Mouse (Mus musculus): ENCODE data around the gene Fbxl22.

GRCm38 (mm10) chr9:66562215-66562614, 47.8 kb upstream of the Fbxl22 start:
- TF ChIP-seq CTCF (IDR thresholded peaks at IDR 0.05; ENCODE audit: control insufficient read depth, insufficient read depth, insufficient read length) (no peak), MAX (IDR thresholded peaks at IDR 0.05) (no peak), MYOD1 (IDR thresholded peaks at IDR 0.05; ENCODE audit: control insufficient read depth, insufficient read length, low read depth) (no peak), USF1 (IDR thresholded peaks at IDR 0.05; ENCODE audit: low read depth) (no peak), CEBPB (IDR thresholded peaks at IDR 0.05; ENCODE audit: low read depth) (no peak)

Data from C2C12 (cell line).